Mouse (Mus musculus) hindbrain, embryonic 13.5 days (tissue): ENCODE results near the gene Ung. TPM values are rescaled to one million over a fixed set of nuclear protein-coding genes. Genes with fewer than 3 reads are reported as not detected.

Experiments
- ATAC-seq: fragments of 200-750 bp; cut with Nextera tagmentation; 2 replicates; pipeline ENCODE4 v1.8.0; 2017; ENCODE audit warnings: moderate TSS enrichment; ENCODE audit not compliant: low FRiP score
- H3K27ac ChIP-seq: fragments of 300-500 bp; sonication (generic); 2 replicates; pipeline ENCODE4 v1.5.1; 2015; ENCODE audit warnings: inconsistent platforms, mild to moderate bottlenecking, moderate library complexity
- H3K27me3 ChIP-seq: fragments of 300-500 bp; sonication (generic); 2 replicates; pipeline ENCODE4 v1.6.1; 2015; ENCODE audit warnings: mild to moderate bottlenecking, inconsistent platforms
- H3K36me3 ChIP-seq: fragments of 300-500 bp; sonication (generic); 2 replicates; pipeline ENCODE4 v1.6.1; 2015; ENCODE audit warnings: mild to moderate bottlenecking, inconsistent platforms
- H3K4me1 ChIP-seq: fragments of 300-500 bp; sonication (generic); replicated peaks from 2 replicates; pipeline ENCODE4 v1.6.1; 2015; ENCODE audit warnings: inconsistent platforms
- H3K4me2 ChIP-seq: fragments of 300-500 bp; sonication (generic); 2 replicates; pipeline ENCODE4 v1.6.1; 2015; ENCODE audit warnings: inconsistent platforms, mild to moderate bottlenecking, moderate library complexity
- H3K4me3 ChIP-seq: fragments of 300-500 bp; sonication (generic); 2 replicates; pipeline ENCODE4 v1.5.1; 2015; ENCODE audit warnings: mild to moderate bottlenecking, inconsistent platforms
- H3K9ac ChIP-seq: fragments of 300-500 bp; sonication (generic); 2 replicates; pipeline ENCODE4 v1.6.1; 2015; ENCODE audit warnings: mild to moderate bottlenecking, inconsistent platforms
- H3K9me3 ChIP-seq: fragments of 300-500 bp; sonication (generic); 2 replicates; pipeline ENCODE4 v1.6.1; 2016; ENCODE audit warnings: inconsistent platforms
- WGBS: fragments of 180-500 bp; shearing (Covaris S2); methylation state at CpG from one replicate; pipeline ENCODE4 v1.1.7; 2015; 5-methylcytosine and 5-hydroxymethylcytosine counted together
- polyA plus RNA-seq: library from polyadenylated mRNA; unstranded; fragments of >200 nt; fragmentation: Nextera tagmentation; extraction: Ambion mirVana; gene quantifications from 2 replicates; pipeline ENCODE4 v1.2.1, GENCODE M21; 2015

Ung gene
- polyA plus RNA-seq, 1 experiment from 2014 or later = 10.4 TPM

GRCm38 (mm10) chr5:114115030-114115429, 15.2 kb upstream of the Ung start:
- no peak overlapping the region for H3K9ac ChIP-seq
- no peaks in the 10 kb centered on the region for H3K27me3 ChIP-seq
- no peaks in the 10 kb centered on the region for H3K4me1 ChIP-seq
- H3K27ac ChIP-seq = no peak overlapping the region
- H3K4me3 ChIP-seq = no peak overlapping the region
- no peaks in the 10 kb centered on the region for H3K9me3 ChIP-seq
- ATAC-seq = no peak
- H3K36me3 ChIP-seq = peaks cover 100% of the 10 kb centered on the region
- 93% methylated on average over 5 of the region's 5 CpGs for WGBS
- no peak overlapping the region for H3K4me2 ChIP-seq

- H3K4me1 ChIP-seq = no peaks in the 10 kb centered on the region
- 84% methylated on average over 7 of the region's 7 CpGs for WGBS
- H3K9me3 ChIP-seq = no peaks in the 10 kb centered on the region
- peaks cover 100% of the 10 kb centered on the region for H3K36me3 ChIP-seq
- H3K9ac ChIP-seq = no peak overlapping the region
- no peaks in the 10 kb centered on the region for H3K27me3 ChIP-seq
- H3K4me3 ChIP-seq = no peak overlapping the region
- no peak overlapping the region for H3K27ac ChIP-seq
- ATAC-seq = no peak
- H3K4me2 ChIP-seq = no peak overlapping the region
Measured at GRCm38 (mm10) chr5:114116586-114116985, 13.6 kb upstream of the Ung start.

GRCm38 (mm10) chr5:114119806-114120205, 10.4 kb upstream of the Ung start:
- ATAC-seq = no peak
- 94% methylated on average over 4 of the region's 4 CpGs for WGBS
- no peak overlapping the region for H3K9ac ChIP-seq
- H3K9me3 ChIP-seq = no peaks in the 10 kb centered on the region
- no peak overlapping the region for H3K27ac ChIP-seq
- H3K27me3 ChIP-seq = no peaks in the 10 kb centered on the region
- H3K4me1 ChIP-seq = no peaks in the 10 kb centered on the region
- peaks cover 99% of the 10 kb centered on the region for H3K36me3 ChIP-seq
- H3K4me2 ChIP-seq = no peak overlapping the region
- H3K4me3 ChIP-seq = no peak overlapping the region

- no peak for ATAC-seq
- H3K27ac ChIP-seq = no peak overlapping the region
Measured at GRCm38 (mm10) chr5:114126008-114126407, 4.2 kb upstream of the Ung start.

GRCm38 (mm10) chr5:114126499-114127244, 3.5 kb upstream of the Ung start:
- 87% methylated on average over 7 of the region's 7 CpGs for WGBS
- Histone ChIP-seq H3K4me3 (peak overlapping the region; percentile 66; the same call in 1 of the 2 replicates), H3K27me3 (no peaks in the 10 kb centered on the region), H3K4me1 (peaks cover 16% of the 10 kb centered on the region), H3K27ac (no peak overlapping the region), H3K9ac (no peak overlapping the region), H3K9me3 (no peaks in the 10 kb centered on the region), H3K4me2 (peak overlapping the region; percentile 78), H3K36me3 (peaks cover 35% of the 10 kb centered on the region)
- ATAC-seq = no peak

More at GRCm38 (mm10) chr5:114126008-114126407, 4.2 kb upstream of the Ung start:
- Histone ChIP-seq H3K36me3 (peaks cover 42% of the 10 kb centered on the region), H3K27me3 (no peaks in the 10 kb centered on the region), H3K9ac (no peak overlapping the region), H3K4me2 (no peak overlapping the region), H3K4me3 (no peak overlapping the region), H3K4me1 (peaks cover 12% of the 10 kb centered on the region), H3K9me3 (no peaks in the 10 kb centered on the region)
- WGBS = 93% methylated on average over 3 of the region's 3 CpGs

- peak within 1 kb of the TSS; percentile 80 for H3K9ac ChIP-seq
- peak within 1 kb of the TSS; percentile 78 for H3K4me2 ChIP-seq
- H3K27ac ChIP-seq = peak within 1 kb of the TSS; percentile 83
- peak; percentile 14 for ATAC-seq
- H3K9me3 ChIP-seq = no peaks in the 10 kb centered on the region
- WGBS = under 1% methylated on average over 69 of the region's 69 CpGs
- H3K27me3 ChIP-seq = no peaks in the 10 kb centered on the region
- H3K36me3 ChIP-seq = peaks cover 25% of the 10 kb centered on the region
- H3K4me3 ChIP-seq = peak within 1 kb of the TSS; percentile 66
- H3K4me1 ChIP-seq = peaks cover 25% of the 10 kb centered on the region
Measured at GRCm38 (mm10) chr5:114127374-114128349, 2.5 kb upstream of the Ung start, which contains the start of gene Alkbh2. Gene Alkbh2, minus strand, starts transcription at chr5:114128218.

GRCm38 (mm10) chr5:114129550-114130210, 506 bp upstream of the Ung start:
- Histone ChIP-seq H3K9ac (0 out of 2 replicates have a peak overlapping the region, but pooled peaks have one; percentile 67), H3K36me3 (peaks cover 5% of the 10 kb centered on the region), H3K4me1 (peaks cover 28% of the 10 kb centered on the region), H3K27me3 (no peaks in the 10 kb centered on the region), H3K4me2 (peak overlapping the region; percentile 97), H3K4me3 (peak overlapping the region; percentile 75), H3K9me3 (no peaks in the 10 kb centered on the region), H3K27ac (no peak overlapping the region)
- no peak for ATAC-seq
- WGBS = 79% methylated on average over 15 of the region's 15 CpGs

- Histone ChIP-seq H3K4me1 (peaks cover 28% of the 10 kb centered on the region), H3K4me2 (peak overlapping the region; percentile 97), H3K9me3 (no peaks in the 10 kb centered on the region), H3K36me3 (no peaks in the 10 kb centered on the region), H3K27me3 (no peaks in the 10 kb centered on the region), H3K27ac (0 out of 2 replicates have a peak overlapping the region, but pooled peaks have one; percentile 30), H3K4me3 (peak overlapping the region; percentile 75), H3K9ac (peak overlapping the region; percentile 72)
- peak; percentile 98 for ATAC-seq
- under 1% methylated on average over 86 of the region's 87 CpGs for WGBS
Measured at GRCm38 (mm10) chr5:114130698-114131520, 723 bp downstream of the Ung start.

- WGBS = 2% methylated on average over 15 of the region's 15 CpGs
- 0 out of 2 replicates have a peak overlapping the region, but pooled peaks have one; percentile 30 for H3K27ac ChIP-seq
Measured at GRCm38 (mm10) chr5:114131521-114131840, 1.3 kb downstream of the Ung start.

GRCm38 (mm10) chr5:114132841-114133240, 2.7 kb downstream of the Ung start:
- Histone ChIP-seq H3K36me3 (no peaks in the 10 kb centered on the region), H3K4me3 (no peak overlapping the region), H3K4me1 (peaks cover 25% of the 10 kb centered on the region), H3K9me3 (no peaks in the 10 kb centered on the region), H3K9ac (peak overlapping the region; percentile 11; the same call in 1 of the 2 replicates), H3K27me3 (no peaks in the 10 kb centered on the region), H3K27ac (no peak overlapping the region), H3K4me2 (no peak overlapping the region)
- WGBS = 77% methylated on average over 6 of the region's 6 CpGs
- ATAC-seq = no peak

More at GRCm38 (mm10) chr5:114131521-114131840, 1.3 kb downstream of the Ung start:
- Histone ChIP-seq H3K27me3 (no peaks in the 10 kb centered on the region), H3K4me1 (peaks cover 28% of the 10 kb centered on the region), H3K9ac (peak overlapping the region; percentile 72), H3K9me3 (no peaks in the 10 kb centered on the region), H3K4me3 (peak overlapping the region; percentile 75), H3K4me2 (peak overlapping the region; percentile 97), H3K36me3 (no peaks in the 10 kb centered on the region)
- ATAC-seq = no peak

- 74% methylated on average over 6 of the region's 6 CpGs for WGBS
- Histone ChIP-seq H3K4me1 (peaks cover 38% of the 10 kb centered on the region), H3K36me3 (no peaks in the 10 kb centered on the region)
Measured at GRCm38 (mm10) chr5:114134091-114134534, 3.9 kb downstream of the Ung start.

More at GRCm38 (mm10) chr5:114134091-114134534, 3.9 kb downstream of the Ung start:
- ATAC-seq = no peak
- Histone ChIP-seq H3K9me3 (no peaks in the 10 kb centered on the region), H3K27ac (no peak overlapping the region), H3K27me3 (no peaks in the 10 kb centered on the region), H3K9ac (no peak overlapping the region), H3K4me2 (no peak overlapping the region), H3K4me3 (no peak overlapping the region)
